Mouse (Mus musculus): ENCODE data around the gene Anks3. TPM values are rescaled to one million over a fixed set of nuclear protein-coding genes. Genes with fewer than 3 reads are reported as not detected.

Anks3 gene
- polyA plus RNA-seq (2012; ENCODE audit: low replicate concordance): 44.5 and 87.9 TPM in 2 replicates

DNA sequence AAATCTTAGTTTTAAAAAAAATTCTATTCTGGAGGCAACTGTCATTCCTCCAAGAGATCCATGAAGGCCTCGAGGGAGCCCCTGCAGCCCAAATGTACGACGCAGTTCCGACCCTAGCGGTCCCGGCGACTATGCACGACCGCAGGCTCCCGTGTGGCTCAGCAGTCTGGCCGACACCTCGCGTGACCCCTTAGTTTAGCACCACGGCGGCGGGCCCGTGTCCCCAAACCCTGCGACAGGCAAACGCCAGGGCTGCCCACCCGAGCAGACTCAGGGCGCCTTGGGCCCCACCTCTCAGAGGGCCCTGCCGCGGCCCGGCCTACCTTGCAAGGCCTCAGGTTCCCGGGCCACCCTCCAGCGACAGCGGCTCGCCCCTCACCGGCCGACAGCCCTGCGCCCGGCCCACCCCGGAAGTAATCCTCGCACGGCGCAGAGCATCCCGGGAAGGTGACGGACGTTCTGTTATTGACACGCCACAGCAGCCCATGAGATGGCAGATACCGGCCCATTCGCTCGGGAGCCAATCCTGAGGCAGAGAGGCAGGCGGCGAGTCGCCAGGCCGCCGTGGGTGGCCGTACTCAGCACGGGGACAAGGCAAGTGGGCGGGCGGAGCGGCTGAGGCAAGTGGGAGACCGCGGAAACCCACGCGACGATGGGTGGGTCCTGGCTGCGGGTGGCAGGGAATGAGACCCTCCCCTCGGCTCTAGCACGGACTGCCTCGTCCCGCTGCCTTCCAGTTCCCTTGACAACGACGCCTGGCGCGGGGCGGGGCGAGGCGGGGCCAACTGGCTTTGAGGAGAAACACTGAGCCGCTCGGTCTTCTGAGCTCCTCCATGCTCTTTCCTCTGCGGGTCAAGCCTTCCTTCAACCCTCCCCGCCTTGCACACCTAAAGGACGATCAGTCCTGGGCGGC lies at the start of gene Anks3:
Gene Anks3 (minus strand): TSS at position 409 of the 913 bp plus-strand sequence.

DNA sequence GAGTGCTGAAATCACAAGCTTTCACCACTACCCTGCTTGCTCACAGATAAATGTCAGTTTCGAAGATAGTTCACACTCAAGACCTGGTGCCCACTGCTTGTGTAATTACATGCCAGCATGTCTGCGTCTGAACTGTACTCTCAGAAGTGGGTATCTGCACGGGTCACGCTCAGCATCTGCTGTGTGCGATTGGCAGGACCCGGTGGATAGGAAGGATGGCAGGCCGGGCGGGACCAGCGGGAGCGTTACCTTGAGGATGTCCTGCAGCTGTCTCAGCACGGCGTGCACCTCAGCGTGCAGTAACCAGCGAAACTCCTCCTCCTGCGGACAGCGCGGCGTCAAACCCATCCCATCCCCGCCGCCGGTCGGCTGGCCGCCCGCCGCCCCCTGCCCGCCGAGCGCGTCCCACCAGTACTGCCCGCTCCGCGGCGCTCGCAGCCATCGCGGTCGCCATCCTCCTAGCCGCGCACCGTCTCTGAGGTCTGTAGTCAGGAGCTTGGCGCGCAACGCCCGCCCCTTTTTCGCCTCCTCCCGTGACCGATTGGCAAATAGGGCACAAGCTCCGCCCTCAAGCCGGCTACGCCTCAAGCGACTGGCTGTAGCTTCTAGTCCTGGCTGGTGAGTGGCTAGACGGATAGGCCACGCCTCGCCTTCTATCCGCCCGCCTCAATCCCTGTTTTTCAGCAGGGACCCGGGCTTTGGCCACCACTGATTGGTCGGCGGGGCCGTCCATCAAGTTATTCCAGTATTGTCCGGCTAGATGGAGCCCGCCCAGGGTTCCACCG lies 49.2 kb upstream of the Anks3 start, which contains the start of gene Rogdi:
Gene Rogdi (minus strand): TSS at position 500 of the 785 bp plus-strand sequence.

DNA sequence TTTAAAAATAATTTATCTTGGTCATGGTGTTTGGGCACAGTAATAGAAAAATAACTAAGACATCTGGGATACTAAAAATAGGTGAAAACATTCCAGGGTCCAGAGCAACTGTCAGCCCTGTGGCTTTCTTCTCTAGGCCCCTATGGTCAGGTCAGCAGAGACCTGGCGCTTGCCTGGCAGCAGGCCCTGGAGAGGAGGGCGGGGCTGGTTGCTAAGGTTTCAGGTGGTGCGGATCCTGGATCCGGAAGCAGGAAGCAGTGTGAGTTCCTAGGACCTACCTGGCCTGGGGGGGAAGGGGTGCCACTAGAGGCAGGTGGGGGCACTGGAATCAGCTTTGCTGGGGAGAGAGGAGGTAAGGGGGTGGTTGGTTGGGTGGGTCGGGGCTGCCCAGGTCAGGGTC lies 43.1 kb upstream of the Anks3 start, which contains the start of gene Smim22:
Gene Smim22 (plus strand): TSS at position 222 of the 400 bp plus-strand sequence.

DNA sequence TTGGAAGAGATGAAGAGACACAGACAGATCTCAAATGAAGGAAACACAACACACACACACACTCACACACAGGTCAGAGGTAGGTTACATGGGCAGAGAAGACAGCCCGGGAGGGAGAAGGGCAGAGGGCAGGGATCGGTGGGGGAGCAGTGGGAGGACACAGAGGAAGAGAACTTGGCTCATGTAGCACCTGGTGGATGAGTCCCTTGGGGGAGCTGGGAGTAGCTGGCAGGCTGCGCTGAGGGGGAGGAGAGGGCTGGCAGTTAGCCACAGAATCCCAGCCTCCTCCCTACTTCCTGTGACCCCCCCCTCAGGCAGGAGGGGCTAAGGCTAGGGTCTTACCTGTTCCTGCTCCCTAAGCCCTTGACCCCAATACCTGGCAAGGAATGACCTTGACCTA lies 33.5 kb upstream of the Anks3 start, which contains the start of gene Sept12:
Gene Sept12 (minus strand): TSS at position 300 of the 400 bp plus-strand sequence.

DNA sequence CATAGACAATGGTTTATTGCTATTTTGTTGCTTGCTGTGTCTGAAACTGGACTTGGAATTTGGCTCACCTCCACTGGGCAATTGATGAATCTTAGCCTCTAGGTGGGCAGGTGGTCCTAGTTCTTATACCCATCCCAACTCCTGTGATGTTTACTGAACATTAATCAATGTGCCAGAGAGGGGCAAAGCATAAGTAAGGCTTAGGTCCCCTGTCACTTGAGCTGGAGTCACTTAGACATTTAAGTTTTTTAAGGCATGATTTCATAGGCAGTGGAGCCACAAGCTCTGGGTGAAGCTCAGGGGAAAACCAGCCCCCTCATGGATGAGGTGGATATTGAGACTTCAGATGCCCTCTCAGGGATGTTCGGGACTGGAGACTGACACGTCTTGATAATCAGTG lies 25.5 kb downstream of the Anks3 start, which contains the start of gene Nudt16l1:
Gene Nudt16l1 (plus strand): TSS at position 301 of the 400 bp plus-strand sequence.

Other genes with a start within 250 kb of the Anks3 start
- gene Nmral1, start 244.8 kb downstream of the Anks3 start, polyA plus RNA-seq (2012; ENCODE audit: low replicate concordance): 2.1 and 11.1 TPM in 2 replicates
- gene Hmox2, start 237.8 kb downstream of the Anks3 start, polyA plus RNA-seq (2012; ENCODE audit: low replicate concordance): 8.0 and 15.2 TPM in 2 replicates
- gene Cdip1, start 173.9 kb downstream of the Anks3 start, polyA plus RNA-seq (2012; ENCODE audit: low replicate concordance): 47.1 and 78.2 TPM in 2 replicates
- not detected in 2 replicates for gene 4930562C15Rik, start 128.8 kb downstream of the Anks3 start, polyA plus RNA-seq (2012; ENCODE audit: low replicate concordance)
- gene Ubald1, start 83.9 kb downstream of the Anks3 start, polyA plus RNA-seq (2012; ENCODE audit: low replicate concordance): 248 and 524 TPM in 2 replicates
- gene Mgrn1, start 78.0 kb downstream of the Anks3 start, polyA plus RNA-seq (2012; ENCODE audit: low replicate concordance): 47.2 and 75.1 TPM in 2 replicates
- gene Nudt16l1, start 25.4 kb downstream of the Anks3 start, polyA plus RNA-seq (2012; ENCODE audit: low replicate concordance): 29.1 and 39.8 TPM in 2 replicates
- not detected in 2 replicates for gene Sept12, start 33.6 kb upstream of the Anks3 start, polyA plus RNA-seq (2012; ENCODE audit: low replicate concordance)
- gene Smim22, start 43.1 kb upstream of the Anks3 start, polyA plus RNA-seq (2012; ENCODE audit: low replicate concordance): not detected in 2 replicates
- gene Rogdi, start 49.3 kb upstream of the Anks3 start, polyA plus RNA-seq (2012; ENCODE audit: low replicate concordance): 205 and 264 TPM in 2 replicates
- 14.7 and 34.6 TPM in 2 replicates for gene Glyr1, start 85.7 kb upstream of the Anks3 start, polyA plus RNA-seq (2012; ENCODE audit: low replicate concordance)
- gene Ubn1, start 85.9 kb upstream of the Anks3 start, polyA plus RNA-seq (2012; ENCODE audit: low replicate concordance): 21.6 and 26.2 TPM in 2 replicates
- 1.9 and 3.0 TPM in 2 replicates for gene Ppl, start 168.2 kb upstream of the Anks3 start, polyA plus RNA-seq (2012; ENCODE audit: low replicate concordance)
- gene Sec14l5, start 182.9 kb upstream of the Anks3 start, polyA plus RNA-seq (2012; ENCODE audit: low replicate concordance): 0.09 TPM in 1 of 2 replicates, not detected in the other
- 35.6 and 64.5 TPM in 2 replicates for gene Nagpa, start 239.8 kb upstream of the Anks3 start, polyA plus RNA-seq (2012; ENCODE audit: low replicate concordance)